Mouse (Mus musculus): ENCODE results near the gene Cc2d1b. TPM values are rescaled to one million over a fixed set of nuclear protein-coding genes. Genes with fewer than 3 reads are reported as not detected.

Gene Cc2d1b
- polyA plus RNA-seq, 1 experiment from 2014 or later, result 22.5 TPM

- H3K27me3 ChIP-seq (replicated peaks), result no peaks in the 10 kb centered on the region
- 2% methylated on average over 10 of the region's 10 CpGs for WGBS
- peak overlapping the region; percentile 79 for H3K4me3 ChIP-seq
- peak overlapping the region; percentile 57; the same call in 1 of the 2 replicates for H3K27ac ChIP-seq
- H3K36me3 ChIP-seq, result peaks cover 5% of the 10 kb centered on the region; the same call in 1 of the 2 replicates
- H3K4me2 ChIP-seq (replicated peaks), result peak overlapping the region; percentile 83
- peaks cover 17% of the 10 kb centered on the region for H3K4me1 ChIP-seq
- H3K9ac ChIP-seq, result peak overlapping the region; percentile 88
- peak; percentile 74 for ATAC-seq (ENCODE audit: low FRiP score, low read depth)
- no peaks in the 10 kb centered on the region for H3K9me3 ChIP-seq
Measured at GRCm38 (mm10) chr4:108619165-108619564, 575 bp upstream of the Cc2d1b start.

GRCm38 (mm10) chr4:108620536-108620935 is 796 bp downstream of the Cc2d1b start:
- H3K4me1 ChIP-seq, result peaks cover 17% of the 10 kb centered on the region
- peak overlapping the region; percentile 79 for H3K4me3 ChIP-seq
- H3K9ac ChIP-seq, result peak overlapping the region; percentile 88
- H3K9me3 ChIP-seq, result no peaks in the 10 kb centered on the region
- H3K36me3 ChIP-seq, result peaks cover 17% of the 10 kb centered on the region
- H3K27ac ChIP-seq, result no peak overlapping the region
- WGBS, result 23% methylated on average over 8 of the region's 8 CpGs
- peak overlapping the region; percentile 83 for H3K4me2 ChIP-seq (replicated peaks)
- H3K27me3 ChIP-seq (replicated peaks), result no peaks in the 10 kb centered on the region
- ATAC-seq (ENCODE audit: low FRiP score, low read depth), result no peak

DNA sequence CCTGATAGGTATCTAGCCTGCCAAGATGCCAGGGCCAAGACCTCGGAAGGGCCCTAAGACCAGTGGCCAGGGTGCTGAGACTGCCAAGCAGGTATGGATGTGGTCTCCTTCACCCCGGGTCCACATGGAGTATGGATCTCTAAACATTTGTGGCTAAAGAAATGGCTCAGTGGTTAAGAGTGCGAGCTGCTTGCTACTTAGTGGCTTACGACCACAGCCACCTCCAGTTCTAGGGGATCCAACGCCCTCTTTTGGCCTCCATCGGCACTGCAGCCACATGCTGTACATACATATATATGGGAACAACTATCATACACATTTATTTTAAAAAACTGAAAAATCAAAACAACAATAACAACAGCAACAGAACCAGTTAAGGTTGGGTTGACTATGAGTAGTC is 1.8 kb downstream of the Cc2d1b start:
- no peak overlapping the region for H3K4me3 ChIP-seq
- no peaks in the 10 kb centered on the region for H3K27me3 ChIP-seq (replicated peaks)
- peaks cover 17% of the 10 kb centered on the region for H3K4me1 ChIP-seq
- WGBS, result 92% methylated on average over 6 of the region's 6 CpGs
- peaks cover 26% of the 10 kb centered on the region for H3K36me3 ChIP-seq
- ATAC-seq (ENCODE audit: low FRiP score, low read depth), result no peak
- no peaks in the 10 kb centered on the region for H3K9me3 ChIP-seq
- no peak overlapping the region for H3K27ac ChIP-seq
- H3K9ac ChIP-seq, result no peak overlapping the region
- H3K4me2 ChIP-seq (replicated peaks), result 0 out of 2 replicates have a peak overlapping the region, but pooled peaks have one; percentile 83

DNA sequence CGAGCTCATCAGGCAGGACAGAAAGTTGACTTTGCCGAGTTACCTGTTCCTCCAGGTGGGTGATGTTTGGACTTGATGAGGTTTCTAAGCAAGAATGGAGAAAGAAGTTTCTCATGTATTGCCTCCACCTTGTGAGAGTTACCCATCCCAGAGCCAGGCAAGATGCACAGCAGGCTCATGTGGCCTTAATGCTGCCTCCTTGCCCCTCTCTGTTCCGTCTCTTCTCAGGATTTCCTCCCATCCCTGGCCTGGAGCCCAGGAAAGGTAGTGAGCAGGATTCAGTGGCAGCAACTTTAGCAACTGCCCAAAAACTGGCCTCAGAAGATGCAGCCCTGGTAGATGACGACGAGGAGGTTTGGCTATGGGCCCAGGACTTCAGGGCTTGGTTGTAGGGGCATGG is 7.3 kb downstream of the Cc2d1b start:
- H3K4me2 ChIP-seq (replicated peaks), result no peak overlapping the region
- H3K9ac ChIP-seq, result no peak overlapping the region
- no peak for ATAC-seq (ENCODE audit: low FRiP score, low read depth)
- 94% methylated on average over 5 of the region's 5 CpGs for WGBS
- no peaks in the 10 kb centered on the region for H3K4me1 ChIP-seq
- no peak overlapping the region for H3K27ac ChIP-seq
- H3K9me3 ChIP-seq, result no peaks in the 10 kb centered on the region
- peaks cover 76% of the 10 kb centered on the region for H3K36me3 ChIP-seq
- H3K4me3 ChIP-seq, result no peak overlapping the region
- no peaks in the 10 kb centered on the region for H3K27me3 ChIP-seq (replicated peaks)

- peaks cover 88% of the 10 kb centered on the region for H3K36me3 ChIP-seq
- no peaks in the 10 kb centered on the region for H3K9me3 ChIP-seq
- H3K27ac ChIP-seq, result no peak overlapping the region
- no peaks in the 10 kb centered on the region for H3K27me3 ChIP-seq (replicated peaks)
- 94% methylated on average over 7 of the region's 7 CpGs for WGBS
- ATAC-seq (ENCODE audit: low FRiP score, low read depth), result no peak
- no peak overlapping the region for H3K4me2 ChIP-seq (replicated peaks)
- H3K4me1 ChIP-seq, result no peaks in the 10 kb centered on the region
- no peak overlapping the region for H3K9ac ChIP-seq
- no peak overlapping the region for H3K4me3 ChIP-seq
Measured at GRCm38 (mm10) chr4:108629363-108629880, 9.7 kb downstream of the Cc2d1b start.

DNA sequence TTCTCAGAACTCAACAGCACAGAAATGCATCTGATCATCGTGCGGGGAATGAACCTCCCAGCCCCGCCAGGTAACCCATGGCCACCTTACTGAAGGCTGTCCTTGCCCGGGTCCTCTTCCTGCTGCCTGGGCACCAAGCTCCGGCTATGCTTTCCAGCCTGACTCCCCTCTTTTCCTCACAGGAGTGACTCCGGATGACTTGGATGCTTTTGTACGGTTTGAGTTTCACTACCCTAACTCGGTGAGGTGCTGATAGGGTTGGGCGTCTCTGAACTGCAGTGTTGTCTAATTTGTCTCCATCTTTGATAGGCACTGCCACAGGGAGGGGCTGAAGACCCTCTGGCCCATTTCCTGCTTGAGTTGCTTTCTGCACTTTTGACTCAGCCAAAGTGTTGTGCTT is 10.4 kb downstream of the Cc2d1b start:
- no peaks in the 10 kb centered on the region for H3K27me3 ChIP-seq (replicated peaks)
- no peak overlapping the region for H3K4me3 ChIP-seq
- 94% methylated on average over 9 of the region's 9 CpGs for WGBS
- no peaks in the 10 kb centered on the region for H3K9me3 ChIP-seq
- ATAC-seq (ENCODE audit: low FRiP score, low read depth), result no peak
- H3K4me1 ChIP-seq, result no peaks in the 10 kb centered on the region
- no peak overlapping the region for H3K4me2 ChIP-seq (replicated peaks)
- no peak overlapping the region for H3K27ac ChIP-seq
- no peak overlapping the region for H3K9ac ChIP-seq
- peaks cover 87% of the 10 kb centered on the region for H3K36me3 ChIP-seq

DNA sequence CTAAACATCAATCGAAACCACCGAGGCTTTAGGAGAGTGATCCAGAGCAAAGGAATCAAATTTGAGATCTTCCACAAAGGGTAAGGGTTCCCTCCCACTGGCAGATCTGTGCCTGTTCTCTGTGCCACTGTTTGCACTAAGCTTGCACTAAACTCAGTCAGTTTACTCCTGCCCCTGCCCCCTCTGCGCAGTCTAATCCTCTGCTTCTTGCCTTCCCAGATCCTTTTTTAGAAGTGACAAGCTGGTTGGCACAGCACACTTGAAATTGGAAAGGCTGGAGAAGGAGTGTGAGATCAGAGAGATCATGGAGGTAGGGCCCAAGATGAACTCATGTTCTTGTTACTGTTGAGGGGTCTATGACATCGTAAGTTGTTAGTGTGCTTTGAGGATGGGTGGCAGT is 11.9 kb downstream of the Cc2d1b start:
- Histone ChIP-seq H3K4me1 (no peaks in the 10 kb centered on the region), H3K4me2 (replicated peaks) (no peak overlapping the region), H3K36me3 (peaks cover 82% of the 10 kb centered on the region), H3K9me3 (no peaks in the 10 kb centered on the region), H3K9ac (no peak overlapping the region), H3K27ac (no peak overlapping the region), H3K27me3 (replicated peaks) (no peaks in the 10 kb centered on the region), H3K4me3 (no peak overlapping the region)
- ATAC-seq (ENCODE audit: low FRiP score, low read depth), result no peak
- 93% methylated on average over 4 of the region's 4 CpGs for WGBS

- Histone ChIP-seq H3K4me1 (no peaks in the 10 kb centered on the region), H3K4me2 (replicated peaks) (no peak overlapping the region), H3K9me3 (no peaks in the 10 kb centered on the region), H3K4me3 (no peak overlapping the region), H3K9ac (no peak overlapping the region), H3K27ac (no peak overlapping the region), H3K36me3 (peaks cover 75% of the 10 kb centered on the region), H3K27me3 (replicated peaks) (no peaks in the 10 kb centered on the region)
- 81% methylated on average over 12 of the region's 12 CpGs for WGBS
- ATAC-seq (ENCODE audit: low FRiP score, low read depth), result no peak
Measured at GRCm38 (mm10) chr4:108633703-108634102, 14.0 kb downstream of the Cc2d1b start.

DNA sequence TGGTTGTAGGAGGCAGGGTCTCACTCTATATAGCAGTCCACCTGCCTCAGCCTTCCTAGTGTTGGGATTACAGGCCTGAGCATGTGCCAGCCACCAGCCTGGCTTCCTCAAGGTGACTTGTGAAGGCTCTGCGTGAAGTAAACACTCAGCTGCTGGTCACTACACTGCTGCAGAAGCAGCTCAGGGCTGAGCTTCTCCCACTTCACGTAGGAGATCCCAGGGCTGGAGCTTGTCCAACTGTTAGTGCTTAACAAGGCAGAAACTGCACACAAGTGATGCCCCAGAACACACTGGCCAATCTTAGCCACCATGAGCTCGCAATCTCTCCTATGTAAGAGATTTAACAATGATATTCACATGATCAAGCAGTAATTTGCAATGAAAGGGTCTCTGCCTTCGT is 15.0 kb downstream of the Cc2d1b start:
- no peak for ATAC-seq (ENCODE audit: low FRiP score, low read depth)
- H3K4me1 ChIP-seq, result no peaks in the 10 kb centered on the region
- H3K9ac ChIP-seq, result no peak overlapping the region
- H3K27ac ChIP-seq, result no peak overlapping the region
- H3K36me3 ChIP-seq, result peaks cover 65% of the 10 kb centered on the region
- no peak overlapping the region for H3K4me3 ChIP-seq
- 63% methylated on average over 4 of the region's 4 CpGs for WGBS
- H3K9me3 ChIP-seq, result no peaks in the 10 kb centered on the region
- H3K4me2 ChIP-seq (replicated peaks), result no peak overlapping the region
- no peaks in the 10 kb centered on the region for H3K27me3 ChIP-seq (replicated peaks)

GRCm38 (mm10) chr4:108635101-108635500 is 15.4 kb downstream of the Cc2d1b start:
- Histone ChIP-seq H3K9me3 (no peaks in the 10 kb centered on the region), H3K4me1 (no peaks in the 10 kb centered on the region), H3K27me3 (replicated peaks) (no peaks in the 10 kb centered on the region), H3K27ac (no peak overlapping the region), H3K9ac (no peak overlapping the region), H3K36me3 (peaks cover 61% of the 10 kb centered on the region), H3K4me3 (no peak overlapping the region), H3K4me2 (replicated peaks) (no peak overlapping the region)
- no peak for ATAC-seq (ENCODE audit: low FRiP score, low read depth)

- Histone ChIP-seq H3K36me3 (peaks cover 56% of the 10 kb centered on the region), H3K27ac (no peak overlapping the region), H3K4me2 (replicated peaks) (no peak overlapping the region), H3K9ac (no peak overlapping the region), H3K27me3 (replicated peaks) (no peaks in the 10 kb centered on the region), H3K4me3 (no peak overlapping the region), H3K9me3 (no peaks in the 10 kb centered on the region), H3K4me1 (no peaks in the 10 kb centered on the region)
- ATAC-seq (ENCODE audit: low FRiP score, low read depth), result no peak
- 75% methylated on average over 3 of the region's 3 CpGs for WGBS
Measured at GRCm38 (mm10) chr4:108637721-108638120, 18.0 kb downstream of the Cc2d1b start.

- peaks cover 52% of the 10 kb centered on the region for H3K36me3 ChIP-seq
- ATAC-seq (ENCODE audit: low FRiP score, low read depth), result no peak
- 87% methylated on average over 5 of the region's 5 CpGs for WGBS
Measured at GRCm38 (mm10) chr4:108638752-108639151, 19.0 kb downstream of the Cc2d1b start.

DNA sequence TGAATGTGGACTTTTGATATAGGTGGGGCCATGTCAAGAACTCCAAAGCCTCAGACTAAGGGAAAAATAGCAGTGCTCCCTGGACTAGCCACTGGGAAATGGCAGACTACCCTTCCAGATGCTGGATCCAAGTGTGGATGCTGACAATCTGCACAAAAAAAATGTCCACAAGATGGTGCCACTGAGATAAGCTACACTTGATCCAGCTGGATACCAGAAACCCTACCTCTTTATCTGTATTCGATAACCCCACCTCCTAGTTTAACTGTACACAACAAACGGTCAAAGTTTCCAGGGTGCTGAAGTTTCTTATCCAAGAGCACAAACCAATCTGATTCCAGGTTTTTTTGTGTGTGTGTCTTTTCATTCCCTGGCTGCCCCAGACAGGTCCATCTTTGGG is 44.7 kb downstream of the Cc2d1b start:
- Histone ChIP-seq H3K4me3 (no peak overlapping the region), H3K27ac (no peak overlapping the region), H3K4me1 (no peaks in the 10 kb centered on the region), H3K9me3 (no peaks in the 10 kb centered on the region), H3K4me2 (replicated peaks) (no peak overlapping the region), H3K36me3 (peaks cover 10% of the 10 kb centered on the region), H3K27me3 (replicated peaks) (no peaks in the 10 kb centered on the region), H3K9ac (no peak overlapping the region)
- ATAC-seq (ENCODE audit: low FRiP score, low read depth), result no peak
- 83% methylated on average over 2 of the region's 2 CpGs for WGBS

More at GRCm38 (mm10) chr4:108638752-108639151, 19.0 kb downstream of the Cc2d1b start:
- H3K4me3 ChIP-seq, result no peak overlapping the region
- H3K4me1 ChIP-seq, result no peaks in the 10 kb centered on the region
- no peak overlapping the region for H3K9ac ChIP-seq
- no peak overlapping the region for H3K27ac ChIP-seq
- H3K9me3 ChIP-seq, result no peaks in the 10 kb centered on the region
- no peak overlapping the region for H3K4me2 ChIP-seq (replicated peaks)
- H3K27me3 ChIP-seq (replicated peaks), result no peaks in the 10 kb centered on the region
